Mouse (Mus musculus) G1E-ER4 (cell line): ENCODE data around the gene Psmd9. TPM values are rescaled to one million over a fixed set of nuclear protein-coding genes. Genes with fewer than 3 reads are reported as not detected.

ENCODE experiments used
- GATA1 ChIP-seq: IDR thresholded peaks from one replicate; pipeline ENCODE4 v1.8.0; 2012; ENCODE audit warnings: low read length, inconsistent platforms
- polyA plus RNA-seq: library from polyadenylated mRNA; stranded (reverse); fragments of >175 nt; gene quantifications from 2 replicates; pipeline ENCODE4 v1.2.3, GENCODE M21; 2012

Psmd9 gene
- polyA plus RNA-seq, 1 experiment = 104 TPM

- no peak for TF ChIP-seq GATA1
Observed at GRCm38 (mm10) chr5:123296224-123296806, 127.1 kb downstream of the Psmd9 start.

- no peak for TF ChIP-seq GATA1
Observed at GRCm38 (mm10) chr5:123296972-123297754, 128.0 kb downstream of the Psmd9 start.

GRCm38 (mm10) chr5:123297830-123298229 lies 128.6 kb downstream of the Psmd9 start:
- no peak for TF ChIP-seq GATA1

GRCm38 (mm10) chr5:123298526-123298925 lies 129.3 kb downstream of the Psmd9 start:
- no peak for TF ChIP-seq GATA1

Other genes with a start within 250 kb of the Psmd9 start
- gene Kdm2b, start 179.6 kb upstream of the Psmd9 start, polyA plus RNA-seq = 61.6 and 64.2 TPM in 2 replicates
- 12.9 and 17.5 TPM in 2 replicates for gene Orai1, start 154.3 kb upstream of the Psmd9 start, polyA plus RNA-seq
- not detected in 2 replicates for gene Morn3, start 122.4 kb upstream of the Psmd9 start, polyA plus RNA-seq
- 3.2 and 6.0 TPM in 2 replicates for gene Tmem120b, start 101.0 kb upstream of the Psmd9 start, polyA plus RNA-seq
- 0.93 and 1.1 TPM in 2 replicates for gene Rhof, start 36.7 kb upstream of the Psmd9 start, polyA plus RNA-seq
- gene Setd1b, start 27.2 kb upstream of the Psmd9 start, polyA plus RNA-seq = 78.0 and 85.4 TPM in 2 replicates
- not detected in 2 replicates for gene Hpd, start 13.3 kb downstream of the Psmd9 start, polyA plus RNA-seq
- gene Wdr66, start 82.7 kb downstream of the Psmd9 start, polyA plus RNA-seq = 0.01 TPM in 1 of 2 replicates, not detected in the other
- 47.9 and 49.2 TPM in 2 replicates for gene Bcl7a, start 174.4 kb downstream of the Psmd9 start, polyA plus RNA-seq
- gene Mlxip, start 225.4 kb downstream of the Psmd9 start, polyA plus RNA-seq = 12.7 and 16.1 TPM in 2 replicates